Mouse (Mus musculus) heart, embryonic 11.5 days (tissue): Measurements from ENCODE around the gene Dhrs3. TPM values are rescaled to one million over a fixed set of nuclear protein-coding genes. Genes with fewer than 3 reads are reported as not detected.

Experiments
- ATAC-seq: fragments of 200-750 bp; cut with Nextera tagmentation; replicated peaks from 2 replicates; pipeline ENCODE4 v1.8.0; 2017; ENCODE audit warnings: moderate library complexity; ENCODE audit not compliant: insufficient number of reproducible peaks, low FRiP score, low TSS enrichment
- H3K27ac ChIP-seq: fragments of 300-500 bp; sonication (generic); 2 replicates; pipeline ENCODE4 v1.5.1; 2014; ENCODE audit warnings: mild to moderate bottlenecking, low read depth, low read length
- H3K27me3 ChIP-seq: fragments of 300-500 bp; sonication (generic); 2 replicates; pipeline ENCODE4 v1.6.1; 2014; ENCODE audit warnings: mild to moderate bottlenecking, low read length, mixed read lengths; ENCODE audit not compliant: control insufficient read depth, insufficient read depth
- H3K36me3 ChIP-seq: fragments of 300-500 bp; sonication (generic); 2 replicates; pipeline ENCODE4 v1.6.1; 2014; ENCODE audit warnings: mild to moderate bottlenecking, low read length, moderate library complexity, mixed read lengths; ENCODE audit not compliant: control insufficient read depth, insufficient read depth
- H3K4me1 ChIP-seq: fragments of 300-500 bp; sonication (generic); 2 replicates; pipeline ENCODE4 v1.6.1; 2014; ENCODE audit warnings: low read length; ENCODE audit not compliant: control insufficient read depth, insufficient read depth
- H3K4me2 ChIP-seq: fragments of 300-500 bp; sonication (generic); 2 replicates; pipeline ENCODE4 v1.6.1; 2014; ENCODE audit warnings: mild to moderate bottlenecking, moderate library complexity
- H3K4me3 ChIP-seq: fragments of 300-500 bp; sonication (generic); 2 replicates; pipeline ENCODE4 v1.5.1; 2014; ENCODE audit warnings: low read depth, low read length
- H3K9ac ChIP-seq: fragments of 300-500 bp; sonication (generic); 2 replicates; pipeline ENCODE4 v1.6.1; 2014; ENCODE audit warnings: mild to moderate bottlenecking, low read depth, low read length, moderate library complexity
- H3K9me3 ChIP-seq: fragments of 300-500 bp; sonication (generic); replicated peaks from 2 replicates; pipeline ENCODE4 v1.6.1; 2016; ENCODE audit warnings: low read length; ENCODE audit not compliant: control insufficient read depth
- WGBS: fragments of 180-500 bp; shearing (Covaris S2); extraction: QIAGEN DNeasy Blood & Tissue Kit; methylation state at CpG from one replicate; pipeline ENCODE4 v1.1.7; 2014; ENCODE audit not compliant: insufficient replicate concordance; 5-methylcytosine and 5-hydroxymethylcytosine counted together
- polyA plus RNA-seq: library from polyadenylated mRNA; unstranded; fragments of >200 nt; fragmentation: Nextera tagmentation; extraction: Ambion mirVana; gene quantifications from 2 replicates; pipeline ENCODE4 v1.2.1, GENCODE M21; 2014

Dhrs3 gene
- polyA plus RNA-seq, 1 experiment from 2014 or later: 17.4 TPM

GRCm38 (mm10) chr4:144939847-144940411 is 47.3 kb downstream of the Dhrs3 start:
- Histone ChIP-seq H3K36me3 (no peaks in the 10 kb centered on the region), H3K4me1 (no peaks in the 10 kb centered on the region), H3K4me3 (no peak overlapping the region), H3K9me3 (no peaks in the 10 kb centered on the region), H3K4me2 (no peak overlapping the region), H3K27me3 (no peaks in the 10 kb centered on the region), H3K9ac (no peak overlapping the region), H3K27ac (no peak overlapping the region)
- ATAC-seq: no peak
- WGBS: 77% methylated on average over 4 of the region's 4 CpGs

- WGBS: 58% methylated on average over 13 of the region's 13 CpGs
- no peak overlapping the region for H3K9ac ChIP-seq
- H3K4me3 ChIP-seq: no peak overlapping the region
- no peak overlapping the region for H3K4me2 ChIP-seq
- no peak overlapping the region for H3K27ac ChIP-seq
- no peaks in the 10 kb centered on the region for H3K36me3 ChIP-seq
- H3K27me3 ChIP-seq: no peaks in the 10 kb centered on the region
- H3K4me1 ChIP-seq: no peaks in the 10 kb centered on the region
- no peak for ATAC-seq
- no peaks in the 10 kb centered on the region for H3K9me3 ChIP-seq
Observed at GRCm38 (mm10) chr4:144940796-144941462, 48.3 kb downstream of the Dhrs3 start.

- ATAC-seq: no peak
- WGBS: 83% methylated on average over 3 of the region's 3 CpGs
Observed at GRCm38 (mm10) chr4:144942433-144942832, 49.8 kb downstream of the Dhrs3 start.

GRCm38 (mm10) chr4:144943273-144943672 is 50.6 kb downstream of the Dhrs3 start:
- Histone ChIP-seq H3K36me3 (no peaks in the 10 kb centered on the region), H3K4me3 (no peak overlapping the region), H3K9me3 (no peaks in the 10 kb centered on the region), H3K27me3 (no peaks in the 10 kb centered on the region), H3K4me1 (peaks cover 9% of the 10 kb centered on the region), H3K4me2 (no peak overlapping the region), H3K9ac (no peak overlapping the region), H3K27ac (no peak overlapping the region)
- 33% methylated on average over 5 of the region's 5 CpGs for WGBS
- no peak for ATAC-seq

More at GRCm38 (mm10) chr4:144942433-144942832, 49.8 kb downstream of the Dhrs3 start:
- Histone ChIP-seq H3K4me1 (peaks cover under 1% of the 10 kb centered on the region; the same call in 1 of the 2 replicates), H3K9me3 (no peaks in the 10 kb centered on the region), H3K27ac (no peak overlapping the region), H3K36me3 (no peaks in the 10 kb centered on the region), H3K9ac (no peak overlapping the region), H3K27me3 (no peaks in the 10 kb centered on the region), H3K4me2 (no peak overlapping the region), H3K4me3 (no peak overlapping the region)

GRCm38 (mm10) chr4:144947738-144948390 is 55.2 kb downstream of the Dhrs3 start:
- ATAC-seq: no peak
- no peak overlapping the region for H3K9ac ChIP-seq
- no peaks in the 10 kb centered on the region for H3K9me3 ChIP-seq
- H3K4me3 ChIP-seq: no peak overlapping the region
- 63% methylated on average over 6 of the region's 6 CpGs for WGBS
- peaks cover 25% of the 10 kb centered on the region for H3K4me1 ChIP-seq
- H3K27ac ChIP-seq: no peak overlapping the region
- H3K27me3 ChIP-seq: no peaks in the 10 kb centered on the region
- no peaks in the 10 kb centered on the region for H3K36me3 ChIP-seq
- H3K4me2 ChIP-seq: no peak overlapping the region

- no peaks in the 10 kb centered on the region for H3K9me3 ChIP-seq
- H3K36me3 ChIP-seq: no peaks in the 10 kb centered on the region
- ATAC-seq: peak; percentile 77
- no peak overlapping the region for H3K4me3 ChIP-seq
- H3K27ac ChIP-seq: peak overlapping the region; percentile 59
- 6% methylated on average over 9 of the region's 9 CpGs for WGBS
- H3K27me3 ChIP-seq: no peaks in the 10 kb centered on the region
- peaks cover 25% of the 10 kb centered on the region for H3K4me1 ChIP-seq
- H3K4me2 ChIP-seq: peak overlapping the region; percentile 2; the same call in 1 of the 2 replicates
- H3K9ac ChIP-seq: peak overlapping the region; percentile 63
Observed at GRCm38 (mm10) chr4:144949441-144950326, 57.1 kb downstream of the Dhrs3 start.

- H3K9me3 ChIP-seq: no peaks in the 10 kb centered on the region
- no peak overlapping the region for H3K9ac ChIP-seq
- WGBS: 62% methylated on average over 3 of the region's 3 CpGs
- H3K4me2 ChIP-seq: no peak overlapping the region
- H3K27ac ChIP-seq: peak overlapping the region; percentile 59
- H3K4me3 ChIP-seq: no peak overlapping the region
- H3K4me1 ChIP-seq: peaks cover 25% of the 10 kb centered on the region
- no peaks in the 10 kb centered on the region for H3K36me3 ChIP-seq
- no peak for ATAC-seq
- H3K27me3 ChIP-seq: no peaks in the 10 kb centered on the region
Observed at GRCm38 (mm10) chr4:144950327-144950711, 57.7 kb downstream of the Dhrs3 start.

GRCm38 (mm10) chr4:144950883-144951282 is 58.3 kb downstream of the Dhrs3 start:
- Histone ChIP-seq H3K4me3 (no peak overlapping the region), H3K36me3 (no peaks in the 10 kb centered on the region), H3K4me2 (no peak overlapping the region), H3K27ac (no peak overlapping the region), H3K27me3 (no peaks in the 10 kb centered on the region), H3K4me1 (peaks cover 25% of the 10 kb centered on the region), H3K9me3 (no peaks in the 10 kb centered on the region), H3K9ac (no peak overlapping the region)
- ATAC-seq: no peak
- 90% methylated on average over 3 of the region's 3 CpGs for WGBS
